Mouse (Mus musculus) limb, embryonic 14.5 days (tissue): ENCODE measurements around the gene Acaca. TPM values are rescaled to one million over a fixed set of nuclear protein-coding genes. Genes with fewer than 3 reads are reported as not detected.

Source experiments
- ATAC-seq: fragments of 200-750 bp; cut with Nextera tagmentation; 2 replicates; pipeline ENCODE4 v1.8.0; 2017; ENCODE audit warnings: low read depth, moderate number of reproducible peaks, moderate TSS enrichment; ENCODE audit not compliant: low FRiP score
- DNase-seq: peaks from one replicate; pipeline ENCODE4 v3.0.0-alpha.2; 2015; ENCODE audit warnings: low spot score
- H3K27ac ChIP-seq: fragments of 300-500 bp; sonication (generic); replicated peaks from 2 replicates; pipeline ENCODE4 v1.5.1; 2014; ENCODE audit warnings: low read depth, mild to moderate bottlenecking, low read length, moderate library complexity, mixed read lengths
- H3K27me3 ChIP-seq: fragments of 300-500 bp; sonication (generic); 2 replicates; pipeline ENCODE4 v1.6.1; 2014; ENCODE audit warnings: low read length, mixed read lengths; ENCODE audit not compliant: control insufficient read depth, insufficient read depth
- H3K36me3 ChIP-seq: fragments of 300-500 bp; sonication (generic); 2 replicates; pipeline ENCODE4 v1.6.1; 2014; ENCODE audit warnings: mild to moderate bottlenecking, low read length, moderate library complexity, mixed read lengths; ENCODE audit not compliant: control insufficient read depth, insufficient read depth
- H3K4me1 ChIP-seq: fragments of 300-500 bp; sonication (generic); 2 replicates; pipeline ENCODE4 v1.6.1; 2014; ENCODE audit warnings: antibody characterized with exemption, low read length, mixed read lengths; ENCODE audit not compliant: control insufficient read depth, insufficient read depth
- H3K4me2 ChIP-seq: fragments of 300-500 bp; sonication (generic); replicated peaks from 2 replicates; pipeline ENCODE4 v1.6.1; 2014; ENCODE audit warnings: low read depth, mild to moderate bottlenecking, low read length, moderate library complexity; ENCODE audit not compliant: severe bottlenecking
- H3K4me3 ChIP-seq: fragments of 300-500 bp; sonication (generic); replicated peaks from 2 replicates; pipeline ENCODE4 v1.5.1; 2014; ENCODE audit warnings: low read length
- H3K9ac ChIP-seq: fragments of 300-500 bp; sonication (generic); 2 replicates; pipeline ENCODE4 v1.6.1; 2014; ENCODE audit warnings: mild to moderate bottlenecking, low read depth, low read length, moderate library complexity; ENCODE audit not compliant: severe bottlenecking
- H3K9me3 ChIP-seq: fragments of 300-500 bp; sonication (generic); 2 replicates; pipeline ENCODE4 v1.6.1; 2016; ENCODE audit warnings: low read length; ENCODE audit not compliant: control insufficient read depth
- POLR2A ChIP-seq: fragments of 200-500 bp; IDR thresholded peaks from 2 replicates; pipeline ENCODE4 v1.8.0; 2012; ENCODE audit warnings: inconsistent platforms, mild to moderate bottlenecking, moderate library complexity, borderline replicate concordance; ENCODE audit not compliant: insufficient read depth, insufficient read length; ENCODE audit errors: extremely low read depth
- WGBS: fragments of 180-500 bp; shearing (Covaris S2); extraction: QIAGEN DNeasy Blood & Tissue Kit; methylation state at CpG from one replicate; pipeline ENCODE4 v1.1.7; 2014; 5-methylcytosine and 5-hydroxymethylcytosine counted together
- polyA plus RNA-seq, 2 experiments: library from polyadenylated mRNA; depleted of rRNA in 1 of 2; stranded (reverse) in 1 of 2; unstranded in 1 of 2; fragments of >200 nt; fragmentation: Nextera tagmentation in 1 of 2; extraction: Ambion mirVana in 1 of 2; gene quantifications; 2 replicates each; pipeline versions ENCODE4 v1.2.1 to v1.2.3; 2012 to 2014

The Acaca gene
- polyA plus RNA-seq, 2 experiments = 18.2 to 20.3 TPM

DNA sequence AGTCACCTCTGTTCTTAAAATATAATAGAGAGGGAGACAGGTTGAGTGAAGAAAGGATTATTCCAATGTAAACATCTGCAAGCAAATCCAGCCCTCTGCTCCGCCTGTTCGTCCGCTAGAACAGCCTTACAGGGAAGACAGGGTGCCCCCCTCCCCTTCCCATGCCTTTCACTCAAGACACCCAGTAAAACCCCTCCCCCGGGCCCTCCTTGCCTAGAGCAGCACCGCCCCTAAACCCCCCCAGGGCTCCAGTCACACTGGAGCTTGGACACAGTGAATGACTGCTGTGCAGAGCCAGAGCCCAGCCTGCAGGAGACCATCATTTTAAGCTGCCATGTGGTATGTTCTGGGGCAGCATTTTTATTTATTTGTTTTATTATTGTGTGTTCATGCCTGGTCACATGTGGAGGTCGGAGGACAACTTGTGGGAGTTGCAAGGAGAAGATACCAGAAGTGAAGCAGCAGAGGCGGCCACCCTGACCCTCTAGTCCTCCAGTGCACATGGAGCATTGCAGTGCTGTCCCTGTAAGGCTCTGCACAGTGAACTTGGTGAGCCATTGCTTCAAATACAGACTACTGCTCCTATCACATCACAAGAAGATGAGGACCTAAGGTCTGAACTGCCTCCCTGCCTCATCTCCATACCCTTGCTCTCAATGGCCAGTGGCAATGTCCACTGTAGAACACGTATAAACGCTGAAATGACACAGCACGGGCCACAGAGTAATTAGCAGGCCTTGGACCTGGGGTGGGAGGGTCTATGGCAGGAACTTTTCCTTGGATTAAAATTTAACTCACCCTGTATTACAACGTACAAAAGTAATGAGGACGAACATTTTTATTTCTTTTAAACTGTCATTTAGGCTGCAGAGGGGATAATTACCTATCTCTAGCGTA, 296.5 kb downstream of the Acaca start:
- Histone ChIP-seq H3K4me1 (peaks cover 8% of the 10 kb centered on the region; the same call in 1 of the 2 replicates), H3K27ac (no peak overlapping the region), H3K9me3 (no peaks in the 10 kb centered on the region), H3K9ac (no peak overlapping the region), H3K27me3 (no peaks in the 10 kb centered on the region), H3K4me3 (no peak overlapping the region), H3K4me2 (no peak overlapping the region), H3K36me3 (no peaks in the 10 kb centered on the region)
- no peak for ATAC-seq
- no peak for DNase-seq
- no peak for TF ChIP-seq POLR2A
- WGBS = 63% methylated on average over 13 of the region's 13 CpGs

- TF ChIP-seq POLR2A = no peak
- Histone ChIP-seq H3K27ac (no peak overlapping the region), H3K36me3 (no peaks in the 10 kb centered on the region), H3K9me3 (no peaks in the 10 kb centered on the region), H3K27me3 (no peaks in the 10 kb centered on the region), H3K4me2 (no peak overlapping the region), H3K4me3 (no peak overlapping the region), H3K4me1 (peaks cover 6% of the 10 kb centered on the region; the same call in 1 of the 2 replicates), H3K9ac (no peak overlapping the region)
- ATAC-seq (no peak), DNase-seq (no peak)
- WGBS = 83% methylated on average over 5 of the region's 5 CpGs
These were observed 297.1 kb downstream of the Acaca start for GRCm38 (mm10) chr11:84426633-84426998.

- no peak overlapping the region for H3K9ac ChIP-seq
- no peak for ATAC-seq
- peak; percentile 71 for DNase-seq
- no peak for TF ChIP-seq POLR2A
- no peaks in the 10 kb centered on the region for H3K4me1 ChIP-seq
- H3K36me3 ChIP-seq = no peaks in the 10 kb centered on the region
- no peak overlapping the region for H3K4me2 ChIP-seq
- H3K9me3 ChIP-seq = no peaks in the 10 kb centered on the region
- H3K27ac ChIP-seq = no peak overlapping the region
- no peaks in the 10 kb centered on the region for H3K27me3 ChIP-seq
- WGBS = 60% methylated on average over 1 of the region's 1 CpGs
- no peak overlapping the region for H3K4me3 ChIP-seq
These were observed 300.1 kb downstream of the Acaca start for GRCm38 (mm10) chr11:84429581-84429980.

DNA sequence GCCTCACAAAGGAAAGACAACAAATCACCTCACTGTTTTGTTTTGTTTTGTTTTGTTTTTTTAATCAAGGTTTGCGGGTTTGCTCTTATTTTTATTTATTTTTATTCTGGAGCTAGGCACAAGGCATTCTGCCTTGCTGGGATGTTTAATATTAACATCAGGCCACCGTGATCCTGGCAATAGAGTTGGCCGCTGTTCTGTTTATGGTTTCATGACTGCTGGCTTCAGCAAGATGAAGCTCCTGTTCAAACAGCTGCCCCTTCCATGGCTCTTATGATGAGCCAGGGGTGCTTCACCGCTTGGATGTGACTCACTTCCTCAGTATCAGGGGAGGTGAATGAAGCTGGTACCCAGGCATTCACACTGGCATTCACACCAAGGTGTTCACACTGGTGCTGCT, 300.9 kb downstream of the Acaca start:
- no peak for TF ChIP-seq POLR2A
- 79% methylated on average over 4 of the region's 4 CpGs for WGBS

GRCm38 (mm10) chr11:84434879-84435278, 305.4 kb downstream of the Acaca start:
- Histone ChIP-seq H3K4me1 (no peaks in the 10 kb centered on the region), H3K4me3 (no peak overlapping the region), H3K4me2 (no peak overlapping the region), H3K9ac (no peak overlapping the region), H3K27ac (no peak overlapping the region), H3K36me3 (peaks cover 14% of the 10 kb centered on the region), H3K9me3 (no peaks in the 10 kb centered on the region), H3K27me3 (no peaks in the 10 kb centered on the region)
- WGBS = 65% methylated on average over 6 of the region's 6 CpGs
- TF ChIP-seq POLR2A = no peak
- no peak for ATAC-seq
- no peak for DNase-seq

More for the DNA sequence above, 300.9 kb downstream of the Acaca start:
- Histone ChIP-seq H3K9me3 (no peaks in the 10 kb centered on the region), H3K9ac (no peak overlapping the region), H3K4me1 (no peaks in the 10 kb centered on the region), H3K27me3 (no peaks in the 10 kb centered on the region), H3K4me3 (no peak overlapping the region), H3K4me2 (no peak overlapping the region), H3K27ac (no peak overlapping the region), H3K36me3 (peaks cover under 1% of the 10 kb centered on the region; the same call in 1 of the 2 replicates)
- ATAC-seq = no peak
- no peak for DNase-seq
